ENCODE assay signal across 8 mouse cellular contexts in the genomic region with DNA sequence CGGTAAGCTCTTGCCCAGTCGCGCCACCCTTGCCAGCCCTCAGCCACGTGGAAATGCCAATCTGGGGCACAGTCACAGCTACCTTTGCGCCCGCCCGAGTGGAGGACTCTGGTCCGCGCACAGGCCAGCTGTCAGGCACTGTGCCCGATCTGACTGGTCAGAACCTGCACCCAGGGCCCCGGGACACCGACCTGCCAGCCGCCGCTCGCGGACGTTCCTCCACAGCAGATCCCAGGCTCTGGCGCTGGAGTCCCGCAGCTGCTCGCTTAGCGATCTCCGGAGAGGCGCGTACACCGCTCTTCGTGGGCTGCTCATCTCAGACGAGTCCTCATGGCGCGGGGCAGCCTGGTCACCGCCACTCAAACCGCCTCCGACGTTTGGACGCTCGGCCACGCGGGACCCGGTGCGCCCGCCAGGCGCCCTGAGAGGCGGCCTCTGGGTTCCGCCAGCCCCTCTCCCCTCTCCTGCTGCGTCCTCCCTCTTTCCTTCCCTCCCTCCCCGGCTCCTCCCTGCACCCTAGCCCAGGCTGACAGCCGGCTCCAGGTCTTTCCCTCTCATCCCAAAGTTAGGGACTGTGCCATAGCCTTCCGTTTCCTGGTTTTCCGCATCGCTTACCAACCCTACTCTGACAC. TPM values are rescaled to one million over a fixed set of nuclear protein-coding genes. Genes with fewer than 3 reads are reported as not detected.
DNase-seq lines count a peak whose midpoint lies in the region; ATAC-seq and TF ChIP-seq lines count a peak whose summit lies in the region.

A gene (minus strand): TSS at position 437 of the 632 bp plus-strand sequence.

- under 1% methylated on average over 49 of the region's 49 CpGs for WGBS in forebrain, embryonic 15.5 days
- WGBS in lung, embryonic 15.5 days = under 1% methylated on average over 49 of the region's 49 CpGs

- H3K4me3 ChIP-seq in E14TG2a.4 (replicated peaks; ENCODE audit: low read length) = peak within 1 kb of the TSS; percentile 82
- H3K4me3 ChIP-seq in forebrain, embryonic 15.5 days = peak within 1 kb of the TSS; percentile 57
- peak within 1 kb of the TSS; percentile 79 for H3K4me3 ChIP-seq in layer of hippocampus, adult 2 months
- peak within 1 kb of the TSS; percentile 61 for H3K4me3 ChIP-seq in lung, embryonic 15.5 days

- peaks cover 40% of the 10 kb centered on the region for H3K27me3 ChIP-seq in E14TG2a.4 (ENCODE audit: insufficient read depth, low read length)
- peaks cover 2% of the 10 kb centered on the region; the same call in 1 of the 2 replicates for H3K27me3 ChIP-seq in forebrain, embryonic 15.5 days
- H3K27me3 ChIP-seq in lung, embryonic 15.5 days = no peaks in the 10 kb centered on the region

- peak within 1 kb of the TSS; percentile 99 for H3K4me2 ChIP-seq in forebrain, embryonic 15.5 days (replicated peaks)
- peak within 1 kb of the TSS; percentile 97 for H3K4me2 ChIP-seq in lung, embryonic 15.5 days

- ATAC-seq in forebrain, embryonic 15.5 days (replicated peaks) = peak; percentile 84
- ATAC-seq in lung, embryonic 15.5 days (ENCODE audit: borderline replicate concordance, extremely low read depth, low FRiP score, low TSS enrichment) = peak; percentile 87

- peak; percentile 73 for DNase-seq in adrenal gland, postnatal 14 days
- DNase-seq in heart, postnatal 25 days (ENCODE audit: low spot score) = peak; percentile 8
- DNase-seq in layer of hippocampus, adult 2 months (ENCODE audit: low spot score in 2 of 2) = peak in 1 of 2 experiments; percentile 34
- peak; percentile 44 for DNase-seq in ovary, postnatal 36 days (ENCODE audit: low spot score)
- DNase-seq in spleen, postnatal 10 days (ENCODE audit: low spot score in 2 of 2) = no peak

- no peak for TF ChIP-seq CTCF in E14TG2a.4 (conservative IDR thresholded peaks at IDR 0.05; ENCODE audit: low read length)
- TF ChIP-seq CTCF in layer of hippocampus, adult 2 months (conservative IDR thresholded peaks at IDR 0.05) = no peak; the same call in 1 of the 2 replicates

- no peaks in the 10 kb centered on the region for H3K36me3 ChIP-seq in E14TG2a.4 (ENCODE audit: insufficient read depth, low read length)
- H3K36me3 ChIP-seq in forebrain, embryonic 15.5 days = no peaks in the 10 kb centered on the region
- no peaks in the 10 kb centered on the region for H3K36me3 ChIP-seq in lung, embryonic 15.5 days

- H3K4me1 ChIP-seq in E14TG2a.4 (replicated peaks; ENCODE audit: low read depth, low read length) = peaks cover 38% of the 10 kb centered on the region
- peaks cover 15% of the 10 kb centered on the region for H3K4me1 ChIP-seq in forebrain, embryonic 15.5 days
- H3K4me1 ChIP-seq in lung, embryonic 15.5 days = peaks cover 19% of the 10 kb centered on the region

- intact Hi-C loops in heart, postnatal 25 days (cut with DNase I) = loop anchor here (2.0 kb wide), 1 partner anchor 93 kb away; no protein-coding TSS in a partner anchor

- no peak within 1 kb of the TSS for H3K27ac ChIP-seq in forebrain, embryonic 15.5 days (replicated peaks)
- H3K27ac ChIP-seq in layer of hippocampus, adult 2 months = peak within 1 kb of the TSS; percentile 83
- no peak within 1 kb of the TSS; the same call in 1 of the 2 replicates for H3K27ac ChIP-seq in lung, embryonic 15.5 days

- H3K9ac ChIP-seq in forebrain, embryonic 15.5 days (replicated peaks) = peak within 1 kb of the TSS; percentile 54
- peak within 1 kb of the TSS; percentile 66 for H3K9ac ChIP-seq in lung, embryonic 15.5 days

- H3K9me3 ChIP-seq in E14TG2a.4 (ENCODE audit: low read length) = no peaks in the 10 kb centered on the region
- H3K9me3 ChIP-seq in forebrain, embryonic 15.5 days = no peaks in the 10 kb centered on the region
- no peaks in the 10 kb centered on the region for H3K9me3 ChIP-seq in lung, embryonic 15.5 days

RNA-seq across cellular contexts. Expression of the gene that starts here (rescaled TPM):
- 23.9 and 27.8 TPM in 2 replicates for total RNA-seq in adrenal gland, postnatal 14 days (2021)
- 2.9 and 4.0 TPM in 2 replicates for polyA plus RNA-seq in forebrain, embryonic 15.5 days (2015; fragmentation: Nextera tagmentation; extraction: Ambion mirVana)
- total RNA-seq in heart, postnatal 25 days (2021) = 10 to 100 TPM; 18.4 to 22.4 TPM
- total RNA-seq in layer of hippocampus, adult 2 months (2021) = 10 to 100 TPM; 18.1 to 24.8 TPM
- 16.4 and 18.0 TPM in 2 replicates for polyA plus RNA-seq in lung, embryonic 15.5 days (2015; fragmentation: Nextera tagmentation; extraction: Ambion mirVana)

Comparison
In these comparisons a context has a peak if more than half of its experiments do, and no peak if none do; other contexts are left out.
1. DNase-seq: peak in adrenal gland, postnatal 14 days (single experiment), heart, postnatal 25 days (single experiment) and ovary, postnatal 36 days (single experiment); none in spleen, postnatal 10 days (0 of 2).
2. Peak in every context shown above with its lines, with median percentiles within 50 percentile points of each other: H3K4me3 ChIP-seq.